Mouse (Mus musculus) embryonic facial prominence, embryonic 10.5 days (tissue): ENCODE measurements around the gene Cmas. TPM values are rescaled to one million over a fixed set of nuclear protein-coding genes. Genes with fewer than 3 reads are reported as not detected.

ENCODE experiments used
- DNase-seq: peaks from one replicate; pipeline ENCODE4 v3.0.0-alpha.2; 2017; ENCODE audit warnings: low spot score
- H3K27ac ChIP-seq: fragments of 300-500 bp; sonication (generic); replicated peaks from 2 replicates; pipeline ENCODE4 v1.5.1; 2016; ENCODE audit warnings: mild to moderate bottlenecking
- H3K27me3 ChIP-seq: fragments of 300-500 bp; sonication (generic); replicated peaks from 2 replicates; pipeline ENCODE4 v1.6.1; 2016; ENCODE audit warnings: low read depth, mild to moderate bottlenecking; ENCODE audit not compliant: poor library complexity, severe bottlenecking
- H3K36me3 ChIP-seq: fragments of 300-500 bp; sonication (generic); replicated peaks from 2 replicates; pipeline ENCODE4 v1.6.1; 2016; ENCODE audit warnings: mild to moderate bottlenecking, moderate library complexity
- H3K4me1 ChIP-seq: fragments of 300-500 bp; sonication (generic); 2 replicates; pipeline ENCODE4 v1.6.1; 2016
- H3K4me3 ChIP-seq: fragments of 300-500 bp; sonication (generic); 2 replicates; pipeline ENCODE4 v1.5.1; 2016; ENCODE audit warnings: mild to moderate bottlenecking, moderate library complexity
- H3K9me3 ChIP-seq: fragments of 300-500 bp; sonication (generic); 2 replicates; pipeline ENCODE4 v1.6.1; 2016; ENCODE audit warnings: mild to moderate bottlenecking
- WGBS: fragments of 180-500 bp; shearing (Covaris S2); methylation state at CpG from one replicate; pipeline ENCODE4 v1.1.7; 2016; 5-methylcytosine and 5-hydroxymethylcytosine counted together
- polyA plus RNA-seq: library from polyadenylated mRNA; unstranded; fragments of >200 nt; fragmentation: Nextera tagmentation; extraction: Ambion mirVana; gene quantifications from 2 replicates; pipeline ENCODE4 v1.2.1, GENCODE M21; 2016

The Cmas gene
- polyA plus RNA-seq, 1 experiment from 2014 or later = 68.3 TPM

DNA sequence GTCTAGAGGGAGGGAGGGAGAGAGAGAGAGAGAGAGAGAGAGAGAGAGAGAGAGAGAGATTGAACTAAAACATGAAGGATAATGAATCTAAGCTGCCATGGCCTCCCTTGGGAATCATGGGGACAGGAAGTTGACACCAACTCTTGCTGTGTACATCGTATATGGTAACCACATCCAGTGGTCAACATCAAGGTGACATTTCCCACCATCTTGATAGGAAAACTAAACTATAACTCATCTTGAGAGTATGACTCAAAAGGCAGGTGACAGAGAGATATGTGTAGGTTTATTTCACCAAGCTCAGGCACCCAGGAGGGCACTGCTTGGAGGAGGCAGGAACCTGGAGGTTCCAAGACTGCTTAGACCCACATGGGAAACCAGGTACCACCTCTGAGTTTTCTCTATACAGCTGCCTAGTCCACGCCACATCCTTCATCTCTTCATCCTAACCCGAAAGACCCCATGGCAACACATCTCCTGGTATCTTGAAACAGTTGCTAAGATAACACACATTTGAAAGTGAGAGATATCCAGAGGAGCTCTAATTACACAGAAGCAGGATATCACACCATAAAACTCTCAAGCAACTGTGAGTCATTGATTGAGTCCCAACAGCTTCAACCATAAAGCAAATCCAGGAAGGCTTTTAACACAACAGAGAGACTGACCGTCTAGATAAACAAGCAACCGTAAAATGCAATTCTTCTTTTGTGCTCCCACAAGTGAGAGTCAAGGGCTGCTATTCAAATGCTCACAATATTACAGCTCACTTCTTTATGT is 66.7 kb downstream of the Cmas start:
- WGBS = 87% methylated on average over 5 of the region's 5 CpGs
- Histone ChIP-seq H3K27me3 (no peaks in the 10 kb centered on the region), H3K9me3 (no peaks in the 10 kb centered on the region), H3K36me3 (no peaks in the 10 kb centered on the region), H3K4me3 (no peak overlapping the region), H3K4me1 (no peaks in the 10 kb centered on the region), H3K27ac (no peak overlapping the region)
- no peak for DNase-seq

Other genes starting within 250 kb of the Cmas start
- 545 and 577 TPM in 2 replicates for gene Ldhb, start 248.7 kb upstream of the Cmas start, polyA plus RNA-seq
- 0.59 and 1.00 TPM in 2 replicates for gene Kcnj8, start 185.1 kb upstream of the Cmas start, polyA plus RNA-seq
- gene Abcc9, start 54.4 kb upstream of the Cmas start, polyA plus RNA-seq = 1.4 and 1.5 TPM in 2 replicates
- gene Sult6b2, start 47.8 kb downstream of the Cmas start, polyA plus RNA-seq = not detected in 2 replicates
- gene St8sia1, start 207.8 kb downstream of the Cmas start, polyA plus RNA-seq = 1.6 and 2.4 TPM in 2 replicates